Mouse (Mus musculus): ENCODE measurements at regions not wholly inside any gene's neighbourhood (a gene's known extent, or its start where the extent isn't known, plus 50 kb on each side); places are given as distances from the start of the nearest gene placed in this dataset.

DNA sequence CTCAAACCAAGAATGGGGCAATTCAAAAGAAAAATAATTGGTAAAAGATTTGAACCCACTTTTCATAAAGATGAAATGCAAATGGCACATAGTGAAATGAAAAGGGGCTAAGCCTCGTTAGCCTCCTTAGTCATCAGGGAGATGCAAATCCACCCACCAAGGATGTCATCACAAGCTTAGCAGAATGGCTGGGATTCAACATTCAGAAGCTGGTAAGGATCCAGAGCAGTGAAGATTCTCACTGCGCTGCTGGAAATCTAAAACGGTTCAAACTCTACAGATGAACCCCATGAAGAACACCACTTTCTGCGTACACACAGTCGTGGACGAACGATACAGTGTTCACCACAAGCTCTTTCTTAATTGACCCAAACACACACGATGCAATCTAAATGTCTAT is 91.6 kb downstream of the 4931417E11Rik start:
- no peak for TF ChIP-seq CTCF (IDR thresholded peaks at IDR 0.05; ENCODE audit: borderline replicate concordance, insufficient read depth, low read length)
- no peak for TF ChIP-seq POLR2A (IDR thresholded peaks at IDR 0.05; ENCODE audit: low read depth, low read length)
